Mouse (Mus musculus) monocyte, adult 2 months (primary cell): ENCODE measurements at regions not wholly inside any gene's neighbourhood (a gene's known extent, or its start where the extent isn't known, plus 50 kb on each side); places are given as distances from the start of the nearest gene placed in this dataset.
"Not testable (repeated sequence)": the region's sequence is repeated elsewhere in the genome, so short reads cannot be mapped to it uniquely, and the experiment has no call there.

Experiments
- DNase-seq, 2 experiments: peaks; one replicate each; pipeline ENCODE4 v3.0.0; 2022; ENCODE audit warnings: low spot score in 2 of 2, low read depth in 1 of 2

DNA sequence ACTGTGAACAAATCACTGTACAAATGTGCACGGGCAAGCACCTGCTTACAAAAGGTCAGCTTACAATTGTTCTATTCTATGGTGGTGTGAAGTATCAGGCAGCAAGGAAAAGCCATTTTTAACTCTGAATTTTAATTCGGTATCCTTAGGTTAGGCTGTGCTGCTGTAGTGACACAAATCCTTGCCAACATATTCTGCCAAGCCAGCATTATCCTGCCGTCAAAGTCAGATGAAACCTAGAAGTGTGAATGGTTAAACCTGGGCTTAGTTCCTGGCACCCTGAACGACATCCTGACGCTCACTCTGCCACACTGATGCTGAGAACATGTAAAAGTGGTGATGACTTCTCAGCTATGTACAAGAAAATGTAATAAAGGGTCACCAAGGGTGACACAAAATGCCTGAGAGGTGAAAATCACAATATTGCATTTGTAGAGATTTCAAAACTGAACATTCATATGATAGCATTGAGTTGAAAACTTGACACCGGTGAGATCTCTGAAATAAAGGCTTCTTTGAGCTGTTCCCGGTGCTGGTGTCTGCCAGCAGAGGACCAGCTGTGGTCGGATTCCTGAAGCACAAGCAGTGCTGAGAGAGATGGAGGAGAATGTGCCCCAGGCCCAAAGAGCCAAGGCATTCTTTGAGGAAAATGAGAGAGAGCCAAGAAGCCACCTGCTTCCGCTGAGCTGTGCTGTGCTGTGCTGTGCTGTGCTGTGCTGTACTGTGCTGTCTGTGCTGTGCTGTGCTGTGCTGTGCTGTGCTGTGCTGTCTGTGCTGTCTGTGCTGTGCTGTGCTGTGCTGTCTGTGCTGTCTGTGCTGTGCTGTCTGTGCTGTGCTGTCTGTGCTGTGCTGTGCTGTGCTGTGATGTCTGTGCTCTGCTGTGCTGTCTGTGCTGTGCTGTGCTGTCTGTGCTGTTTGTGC lies 195.9 kb downstream of the Tcp10c start:
- DNase-seq = no peak

- not testable (repeated sequence) for DNase-seq
Measured at GRCm38 (mm10) chr17:13550896-13551267, 196.5 kb downstream of the Tcp10c start.

DNA sequence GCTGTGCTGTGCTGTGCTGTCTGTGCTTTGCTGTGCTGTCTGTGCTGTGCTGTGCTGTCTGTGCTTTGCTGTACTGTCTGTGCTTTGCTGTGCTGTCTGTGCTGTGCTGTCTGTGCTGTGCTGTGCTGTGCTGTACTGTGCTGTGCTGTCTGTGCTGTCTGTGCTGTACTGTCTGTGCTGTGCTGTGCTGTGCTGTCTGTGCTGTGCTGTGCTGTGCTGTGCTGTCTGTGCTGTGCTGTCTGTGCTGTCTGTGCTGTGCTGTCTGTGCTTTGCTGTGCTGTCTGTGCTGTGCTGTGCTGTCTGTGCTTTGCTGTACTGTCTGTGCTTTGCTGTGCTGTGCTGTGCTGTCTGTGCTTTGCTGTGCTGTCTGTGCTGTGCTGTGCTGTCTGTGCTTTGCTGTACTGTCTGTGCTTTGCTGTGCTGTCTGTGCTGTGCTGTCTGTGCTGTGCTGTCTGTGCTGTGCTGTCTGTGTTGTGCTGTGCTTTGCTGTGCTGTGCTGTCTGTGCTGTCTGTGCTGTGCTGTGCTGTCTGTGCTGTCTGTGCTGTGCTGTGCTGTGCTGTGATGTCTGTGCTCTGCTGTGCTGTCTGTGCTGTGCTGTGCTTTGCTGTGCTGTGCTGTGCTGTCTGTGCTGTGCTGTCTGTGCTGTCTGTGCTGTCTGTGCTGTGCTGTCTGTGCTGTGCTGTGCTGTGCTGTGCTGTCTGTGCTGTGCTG lies 197.5 kb downstream of the Tcp10c start:
- DNase-seq = not testable (repeated sequence)

DNA sequence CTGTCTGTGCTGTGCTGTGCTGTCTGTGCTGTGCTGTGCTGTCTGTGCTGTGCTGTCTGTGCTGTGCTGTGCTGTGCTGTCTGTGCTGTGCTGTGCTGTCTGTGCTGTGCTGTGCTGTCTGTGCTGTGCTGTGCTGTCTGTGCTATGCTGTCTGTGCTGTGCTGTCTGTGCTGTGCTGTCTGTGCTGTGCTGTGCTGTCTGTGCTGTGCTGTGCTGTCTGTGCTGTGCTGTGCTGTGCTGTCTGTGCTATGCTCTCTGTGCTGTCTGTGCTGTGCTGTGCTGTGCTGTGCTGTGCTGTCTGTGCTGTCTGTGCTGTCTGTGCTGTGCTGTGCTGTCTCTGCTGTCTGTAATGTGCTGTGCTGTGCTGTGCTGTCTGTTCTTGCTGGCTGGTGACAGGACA lies 198.5 kb downstream of the Tcp10c start:
- DNase-seq = not testable (repeated sequence)

DNA sequence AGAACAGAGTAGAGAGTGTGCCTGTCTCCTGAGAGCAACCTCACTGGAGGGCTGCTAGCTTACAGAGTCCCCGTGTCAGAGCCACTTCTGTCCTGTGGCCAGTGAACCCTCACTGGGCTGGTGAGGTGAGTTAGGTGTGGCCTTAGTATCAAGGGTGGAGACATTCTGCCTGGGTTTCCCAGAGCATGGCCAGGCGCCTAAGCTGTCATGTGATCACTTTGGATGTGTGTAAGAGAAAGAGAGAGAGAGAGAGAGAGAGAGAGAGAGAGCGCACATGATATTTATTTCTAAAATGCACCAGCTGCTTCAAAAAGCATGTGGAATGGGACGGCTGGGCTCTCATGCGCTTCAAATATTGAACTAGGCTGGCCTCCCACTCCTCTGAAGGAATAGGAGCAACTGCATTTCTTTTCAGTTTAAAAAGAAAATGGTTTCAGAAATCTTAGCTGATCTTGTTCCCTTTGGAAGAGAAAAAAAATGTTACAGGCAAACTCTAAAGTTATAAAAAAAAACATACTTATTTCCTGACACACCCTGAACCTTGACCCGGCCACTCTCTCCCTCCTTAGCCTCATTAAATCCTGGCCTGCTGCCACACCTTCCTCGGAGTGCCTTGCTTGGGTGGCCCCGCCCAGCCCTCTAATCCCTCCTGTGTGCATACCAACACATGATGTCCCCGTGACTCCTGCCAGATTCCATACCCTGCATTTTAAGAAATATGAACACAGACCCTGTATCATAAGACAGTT lies 201.1 kb downstream of the Tcp10c start:
- not testable (repeated sequence) for DNase-seq

- DNase-seq = not testable (repeated sequence)
Measured at GRCm38 (mm10) chr17:13556060-13556660, 201.8 kb downstream of the Tcp10c start.

GRCm38 (mm10) chr17:13558863-13559262 lies 201.5 kb upstream of the Afdn start:
- no peak for DNase-seq

DNA sequence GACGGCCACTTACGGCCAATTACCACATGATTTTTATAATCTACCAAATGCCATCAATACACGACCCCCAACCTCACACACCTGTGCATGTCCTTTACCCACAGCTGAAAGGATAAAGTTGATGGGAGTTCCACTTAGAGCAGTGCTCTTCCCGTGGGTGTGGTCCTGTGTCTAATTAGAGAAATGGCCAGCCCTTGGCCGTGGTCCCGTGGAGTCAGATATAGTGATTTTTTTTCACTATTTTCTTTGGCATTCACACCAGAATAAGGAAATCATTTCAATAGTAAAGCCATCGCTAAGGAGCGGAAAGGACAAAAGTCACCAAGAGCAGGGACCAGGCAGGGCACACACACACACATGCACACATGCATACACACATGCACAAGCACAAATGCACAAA lies 199.0 kb upstream of the Afdn start:
- DNase-seq = no peak

DNA sequence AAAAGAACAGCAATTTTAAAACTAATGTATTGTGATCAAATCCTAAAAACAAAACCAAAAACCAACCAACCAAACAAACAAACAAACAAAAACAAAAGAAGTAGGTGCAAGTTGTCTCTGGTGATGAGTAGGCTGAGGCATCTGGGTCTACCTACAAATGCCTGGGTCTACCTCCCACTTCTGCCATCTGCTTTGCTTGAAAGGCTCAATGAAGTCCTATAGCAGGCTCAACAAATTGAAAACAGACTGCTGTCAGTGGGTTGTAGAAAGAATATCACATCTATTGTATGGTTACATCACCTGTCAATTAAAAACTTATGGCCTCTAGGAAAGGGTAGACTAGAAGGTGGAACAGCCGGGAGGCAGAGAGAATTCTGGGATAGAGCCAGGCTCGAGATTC lies 197.4 kb upstream of the Afdn start:
- DNase-seq = no peak

DNA sequence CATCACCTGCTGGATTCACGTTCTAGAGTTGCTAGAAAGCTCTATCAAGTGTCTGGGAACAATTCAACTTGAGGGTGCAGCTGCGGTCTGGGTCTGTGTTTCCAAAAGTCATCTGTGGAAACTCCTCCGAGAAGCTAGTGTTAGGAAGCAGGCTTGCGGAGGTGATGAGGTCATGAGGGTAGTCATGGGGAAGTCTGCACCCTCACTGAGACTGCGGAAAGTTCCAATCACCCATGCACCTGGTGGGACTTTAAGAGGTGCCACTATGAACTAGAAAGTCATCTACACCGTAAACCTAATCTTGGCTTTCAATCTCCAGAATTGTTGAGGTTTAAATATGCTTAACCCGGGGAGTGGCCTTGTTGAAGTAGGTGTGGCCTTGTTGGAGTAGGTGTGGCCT lies 195.5 kb upstream of the Afdn start:
- DNase-seq = no peak

GRCm38 (mm10) chr17:13566680-13567079 lies 193.7 kb upstream of the Afdn start:
- DNase-seq = no peak

DNA sequence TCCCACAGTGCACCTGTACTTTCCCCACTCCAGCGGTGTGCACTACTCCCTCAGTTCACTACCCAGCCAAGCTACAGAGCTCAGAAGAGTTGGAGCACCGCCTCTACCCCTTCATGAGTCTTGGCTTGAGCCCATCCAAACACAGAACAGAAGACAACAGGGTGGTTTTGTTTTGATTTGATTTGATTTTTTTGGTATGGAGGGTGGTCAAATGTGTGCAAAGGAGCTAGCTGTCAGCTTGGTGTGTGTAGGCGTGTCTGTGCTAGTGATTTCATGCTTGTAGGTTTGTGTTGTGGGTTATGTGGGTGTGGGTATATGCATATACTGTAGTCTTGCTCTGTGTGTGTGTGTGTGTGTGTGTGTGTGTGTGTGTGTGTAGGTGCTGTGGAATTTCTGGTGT lies 193.2 kb upstream of the Afdn start:
- DNase-seq = no peak

DNA sequence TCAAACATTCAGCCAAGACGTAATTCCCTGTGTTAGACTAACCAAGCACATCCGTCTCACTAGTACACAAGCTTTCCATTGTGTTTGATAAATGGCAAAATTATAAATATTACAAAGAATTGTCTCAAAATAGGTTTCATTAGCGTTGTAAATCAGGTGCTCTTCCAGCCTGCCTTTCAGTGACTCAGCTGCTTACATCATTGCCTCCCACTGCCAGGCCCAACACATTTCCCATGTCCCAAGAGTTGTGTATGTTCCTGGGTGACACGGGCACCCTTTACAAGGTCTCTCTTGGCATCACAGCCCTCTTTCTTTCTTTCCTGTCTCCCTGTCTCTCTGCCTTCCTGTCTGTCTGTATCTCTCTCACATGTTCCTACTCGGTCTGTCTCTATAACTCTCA lies 189.5 kb upstream of the Afdn start:
- no peak for DNase-seq

GRCm38 (mm10) chr17:13572204-13572833 lies 188.0 kb upstream of the Afdn start:
- DNase-seq = no peak

DNA sequence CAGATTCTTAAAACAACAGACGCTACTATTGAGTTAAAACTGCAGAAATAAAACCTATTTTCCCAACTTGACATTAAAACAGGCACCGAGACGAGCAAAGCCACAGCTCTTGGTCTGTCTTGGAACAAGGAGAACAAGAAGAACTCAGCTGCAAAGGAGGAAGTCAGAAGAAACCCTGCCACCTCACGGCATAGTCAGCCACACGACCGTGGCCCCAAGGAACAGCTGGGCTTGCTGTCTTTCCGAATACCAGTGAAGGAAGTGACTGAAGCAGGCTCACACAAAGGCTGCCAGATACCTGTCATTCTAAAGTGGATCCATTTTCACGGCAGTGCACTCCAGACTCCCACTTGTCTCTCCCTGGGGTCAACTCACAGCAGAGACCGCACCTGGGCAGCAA lies 187.3 kb upstream of the Afdn start:
- no peak for DNase-seq

DNA sequence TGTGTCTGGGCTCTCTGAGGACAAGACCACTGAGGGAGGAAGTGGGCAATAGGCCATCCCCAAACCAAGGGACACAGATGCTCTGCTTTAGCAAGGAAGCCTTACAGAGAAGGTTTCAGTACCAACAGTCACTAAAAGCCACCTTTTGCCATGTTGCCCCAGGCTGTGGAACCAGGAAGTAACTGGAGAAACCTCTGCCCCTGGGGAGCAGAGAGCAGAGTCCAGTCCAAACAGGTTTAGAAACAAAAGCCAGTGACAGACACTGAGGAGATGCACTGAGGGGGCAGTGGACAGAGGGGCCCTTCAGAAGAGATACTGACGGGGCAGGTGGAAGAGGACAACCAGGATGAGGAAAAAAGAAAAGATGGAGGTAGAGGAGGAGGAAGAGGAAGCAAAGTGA lies 186.2 kb upstream of the Afdn start:
- DNase-seq = no peak

DNA sequence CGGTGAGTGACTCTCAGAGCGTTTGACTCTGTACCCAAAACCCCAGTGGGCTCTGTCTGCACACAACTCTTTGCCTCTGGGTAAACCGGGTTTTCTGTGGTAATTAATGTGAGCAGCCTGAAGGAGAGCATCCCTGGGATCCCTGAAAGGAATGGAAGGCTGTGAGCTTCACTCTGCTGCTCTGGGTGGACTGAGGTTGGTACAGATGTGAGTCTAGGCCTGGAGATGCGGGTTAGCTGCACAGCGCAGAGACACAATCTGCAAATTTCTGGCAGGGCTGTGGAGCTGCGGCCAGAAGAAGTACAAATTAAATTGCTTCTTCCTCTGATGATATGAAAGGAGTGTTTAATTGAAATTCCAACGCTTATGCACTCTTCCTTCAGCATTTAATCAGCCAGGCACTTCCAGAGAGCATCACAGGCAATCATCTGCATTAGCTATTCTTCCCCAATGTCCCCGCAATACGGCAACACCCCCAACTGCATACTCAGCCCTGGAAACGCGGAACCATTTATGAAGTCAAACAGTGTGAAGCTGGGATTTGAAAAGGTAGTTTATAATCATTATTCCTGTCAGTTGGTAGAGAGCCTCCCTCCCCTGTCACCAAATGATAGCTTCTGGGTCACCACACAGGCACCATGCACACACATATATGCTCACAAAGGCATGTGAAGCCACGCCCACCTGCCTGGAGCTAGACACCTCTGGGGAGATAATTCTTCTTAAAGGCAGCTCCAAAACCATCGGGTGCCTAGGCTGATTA lies 185.5 kb upstream of the Afdn start:
- no peak for DNase-seq

GRCm38 (mm10) chr17:13577798-13578197 lies 182.5 kb upstream of the Afdn start:
- DNase-seq = no peak

GRCm38 (mm10) chr17:13581214-13581920 lies 179.0 kb upstream of the Afdn start:
- DNase-seq = no peak
